Mouse (Mus musculus): ENCODE results near the gene Eif3a. TPM values are rescaled to one million over a fixed set of nuclear protein-coding genes. Genes with fewer than 3 reads are reported as not detected.
A peak's percentile ranks its signal among the peaks of the same experiment; 100 is the strongest.

Eif3a gene
- total RNA-seq (2015; ENCODE audit: low replicate concordance) (139 and 168 TPM in 2 replicates), total RNA-seq (2017; ENCODE audit: low replicate concordance) (174 and 187 TPM in 2 replicates)

DNA sequence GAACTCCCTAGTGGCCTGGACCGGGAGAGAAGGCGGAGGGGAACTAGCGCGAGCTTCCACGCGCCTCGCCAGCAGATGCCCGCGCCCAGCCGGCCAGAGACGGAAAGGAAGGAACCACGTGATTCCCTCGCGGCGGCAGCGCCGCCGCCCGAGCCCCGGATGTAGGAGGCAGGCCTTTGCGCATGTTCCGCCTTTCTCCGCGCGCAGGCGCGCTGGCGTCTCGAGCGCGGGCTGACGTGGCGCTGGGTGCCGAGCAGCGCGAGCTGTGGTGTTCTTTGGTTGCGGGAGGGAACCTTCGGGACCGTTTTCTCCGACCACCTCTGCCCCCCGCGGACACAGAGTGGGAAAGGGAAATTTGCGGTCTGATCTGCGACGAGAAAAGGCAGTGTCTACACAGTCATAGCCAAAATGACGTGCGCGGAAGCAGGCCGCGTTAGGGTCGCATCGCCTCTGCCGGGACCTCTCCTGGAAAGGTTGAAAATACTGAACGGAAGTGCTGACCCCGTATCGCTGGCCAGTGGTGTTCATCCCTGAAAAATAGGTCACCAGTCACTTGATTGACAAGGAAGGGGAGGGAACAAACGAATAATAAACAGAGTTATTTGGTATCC lies at the start of gene Eif3a:
Gene Eif3a, minus strand, starts transcription at position 108 of the 611 bp plus-strand sequence.
- peak; percentile 90 for ATAC-seq (replicated peaks; ENCODE audit: low FRiP score, poor library complexity, severe bottlenecking)

GRCm38 (mm10) chr19:60837747-60838146 lies 47.3 kb upstream of the Eif3a start:
- peak; percentile 85 for ATAC-seq (replicated peaks; ENCODE audit: low FRiP score, poor library complexity, severe bottlenecking)

DNA sequence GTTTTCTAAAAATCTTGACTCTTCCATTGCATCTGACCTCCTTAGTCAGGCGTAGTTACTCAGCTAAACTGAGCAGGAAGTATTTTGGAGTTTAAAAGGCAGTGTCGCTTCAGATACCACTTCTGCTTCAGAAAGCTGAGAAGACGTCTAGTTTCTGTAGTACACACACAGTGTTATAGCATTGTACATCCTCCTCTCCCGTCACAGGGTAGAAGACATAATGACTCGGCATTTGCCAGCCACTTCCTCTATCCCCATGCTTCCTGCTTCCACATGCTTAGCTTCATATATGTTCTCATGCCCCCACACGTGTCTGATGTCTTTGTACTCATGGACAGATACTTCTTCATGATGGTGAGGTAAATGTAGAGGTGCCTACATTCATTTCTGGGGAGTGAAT lies 28.2 kb upstream of the Eif3a start:
- no peak for ATAC-seq (replicated peaks; ENCODE audit: low FRiP score, poor library complexity, severe bottlenecking)

- ATAC-seq (replicated peaks; ENCODE audit: low FRiP score, poor library complexity, severe bottlenecking) = no peak
Observed at GRCm38 (mm10) chr19:60813133-60813532, 22.7 kb upstream of the Eif3a start.

GRCm38 (mm10) chr19:60812036-60812389 lies 21.6 kb upstream of the Eif3a start:
- peak; percentile 47 for ATAC-seq (replicated peaks; ENCODE audit: low FRiP score, poor library complexity, severe bottlenecking)

DNA sequence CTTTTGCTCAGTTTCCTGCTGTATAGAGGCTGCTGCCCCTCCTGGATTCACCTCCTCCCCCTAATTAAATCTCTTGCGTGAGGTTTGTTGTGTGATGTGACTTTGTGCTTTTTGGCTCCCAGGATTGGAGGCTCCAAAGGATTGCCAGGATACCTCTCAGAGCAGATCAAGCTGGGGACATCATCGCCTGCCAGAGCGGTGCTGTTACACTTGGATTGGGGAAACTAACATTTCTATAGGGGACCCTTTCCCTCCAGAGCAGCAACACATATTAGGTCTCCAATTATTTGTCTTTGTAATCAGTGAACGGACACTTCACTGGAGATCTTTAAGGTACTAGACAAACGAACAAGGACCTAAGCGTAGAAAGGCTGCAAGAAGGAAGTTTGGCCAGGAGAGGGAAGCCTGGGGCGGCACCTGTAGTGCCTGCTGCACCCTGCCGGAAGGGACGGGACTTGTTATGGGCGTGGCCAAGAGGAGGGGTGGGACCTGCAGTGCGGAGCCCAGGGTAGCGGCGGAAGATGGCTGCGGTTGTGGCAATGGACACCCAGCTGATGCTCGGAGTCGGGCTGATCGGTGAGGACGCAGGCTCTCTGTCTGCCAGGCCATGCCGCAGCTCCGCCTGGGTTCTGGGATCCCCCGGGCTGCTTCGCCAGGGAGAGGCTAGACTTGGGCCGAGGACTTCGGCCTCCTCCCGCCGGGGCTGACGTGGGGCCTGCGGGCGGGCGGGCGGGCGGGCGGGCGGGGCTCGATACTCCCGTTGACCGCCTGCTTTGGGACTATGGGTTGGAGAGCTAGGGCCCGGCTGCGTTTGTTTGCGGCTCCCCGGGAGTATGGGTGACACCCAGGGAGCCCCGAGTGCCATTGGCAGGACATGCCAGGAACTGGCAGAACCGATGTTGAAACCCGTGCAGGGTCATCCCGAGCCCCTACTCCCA lies 20.9 kb upstream of the Eif3a start, which contains the start of gene Fam45a:
Gene Fam45a, plus strand, starts transcription at position 488 of the 938 bp plus-strand sequence.
- ATAC-seq (replicated peaks; ENCODE audit: low FRiP score, poor library complexity, severe bottlenecking) = peak; percentile 99

DNA sequence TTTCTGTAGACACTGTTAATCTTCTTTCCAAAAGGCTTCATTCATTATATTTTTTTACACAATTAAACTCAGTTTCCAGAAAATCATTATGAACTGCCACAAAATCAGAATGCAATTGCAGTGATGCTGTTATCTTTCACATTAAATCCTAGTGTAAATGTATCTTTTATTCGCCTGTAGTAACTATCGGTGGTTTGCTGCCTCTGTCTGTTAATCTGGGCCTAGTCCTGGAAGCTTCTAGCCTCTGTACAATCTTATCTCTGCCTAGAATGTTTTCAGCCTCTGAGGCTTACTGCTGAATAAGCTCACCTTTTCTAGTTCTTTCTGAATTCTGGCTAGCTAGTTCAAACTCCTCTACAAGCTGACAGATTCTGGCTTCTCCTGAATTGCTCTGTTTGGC lies 19.5 kb upstream of the Eif3a start:
- no peak for ATAC-seq (replicated peaks; ENCODE audit: low FRiP score, poor library complexity, severe bottlenecking)

GRCm38 (mm10) chr19:60804903-60805302 lies 14.4 kb upstream of the Eif3a start:
- ATAC-seq (replicated peaks; ENCODE audit: low FRiP score, poor library complexity, severe bottlenecking) = no peak

DNA sequence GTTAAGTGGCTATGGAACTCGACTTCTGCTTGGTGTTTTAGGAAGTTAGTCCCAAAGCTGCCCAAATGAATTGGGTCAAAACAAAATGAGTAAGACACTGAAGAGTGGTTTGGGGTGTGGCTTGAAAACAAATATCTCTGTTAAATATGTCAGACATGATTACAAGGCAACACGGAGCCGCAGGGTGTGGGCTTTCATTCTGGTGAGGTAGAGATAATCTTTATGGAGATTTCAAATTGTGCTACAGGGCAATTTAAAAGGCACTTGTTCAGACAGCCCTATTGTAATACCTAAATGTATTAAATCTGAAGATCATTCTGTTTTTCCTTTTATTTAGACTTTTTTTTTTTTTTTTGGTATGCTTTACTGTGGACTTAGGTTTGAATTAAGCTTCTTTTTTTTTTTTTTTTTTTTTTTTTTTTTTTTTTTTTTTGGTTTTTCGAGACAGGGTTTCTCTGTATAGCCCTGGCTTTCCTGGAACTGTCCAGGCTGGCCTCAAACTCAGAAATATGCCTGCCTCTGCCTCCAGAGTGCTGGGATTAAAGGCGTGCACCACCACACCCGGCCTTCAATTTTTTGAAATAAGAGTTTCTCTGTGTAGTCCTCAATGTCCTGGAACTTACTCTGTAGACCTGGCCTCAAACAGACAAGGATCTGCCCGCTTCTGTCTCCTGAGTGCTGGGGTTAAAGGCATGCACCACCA lies 9.6 kb upstream of the Eif3a start:
- peak; percentile 88 for ATAC-seq (replicated peaks; ENCODE audit: low FRiP score, poor library complexity, severe bottlenecking)

- no peak for ATAC-seq (replicated peaks; ENCODE audit: low FRiP score, poor library complexity, severe bottlenecking)
Observed at GRCm38 (mm10) chr19:60797415-60797814, 7.0 kb upstream of the Eif3a start.

DNA sequence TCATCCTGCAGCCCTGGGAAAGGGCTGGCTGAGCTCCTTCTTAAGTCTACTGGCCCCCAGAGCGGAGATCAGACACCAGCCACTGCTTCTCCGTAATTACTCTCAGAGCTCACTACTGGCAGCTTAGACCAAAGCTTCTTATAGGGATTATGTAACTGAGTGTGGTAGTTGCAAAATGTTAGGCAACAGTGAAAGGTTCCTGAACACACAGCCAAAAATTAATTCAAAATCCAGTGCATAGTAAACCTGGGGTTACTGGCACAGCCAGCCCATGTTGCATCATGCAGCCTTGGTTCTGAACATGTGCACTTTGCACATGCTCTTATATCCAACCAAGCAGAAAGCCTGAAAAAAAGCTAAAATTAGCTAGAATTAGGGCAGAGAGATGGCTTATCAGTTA lies 4.8 kb upstream of the Eif3a start:
- ATAC-seq (replicated peaks; ENCODE audit: low FRiP score, poor library complexity, severe bottlenecking) = no peak

- no peak for ATAC-seq (replicated peaks; ENCODE audit: low FRiP score, poor library complexity, severe bottlenecking)
Observed at GRCm38 (mm10) chr19:60793170-60793707, 2.8 kb upstream of the Eif3a start.

GRCm38 (mm10) chr19:60791164-60791563 lies 706 bp upstream of the Eif3a start:
- ATAC-seq (replicated peaks; ENCODE audit: low FRiP score, poor library complexity, severe bottlenecking) = no peak

DNA sequence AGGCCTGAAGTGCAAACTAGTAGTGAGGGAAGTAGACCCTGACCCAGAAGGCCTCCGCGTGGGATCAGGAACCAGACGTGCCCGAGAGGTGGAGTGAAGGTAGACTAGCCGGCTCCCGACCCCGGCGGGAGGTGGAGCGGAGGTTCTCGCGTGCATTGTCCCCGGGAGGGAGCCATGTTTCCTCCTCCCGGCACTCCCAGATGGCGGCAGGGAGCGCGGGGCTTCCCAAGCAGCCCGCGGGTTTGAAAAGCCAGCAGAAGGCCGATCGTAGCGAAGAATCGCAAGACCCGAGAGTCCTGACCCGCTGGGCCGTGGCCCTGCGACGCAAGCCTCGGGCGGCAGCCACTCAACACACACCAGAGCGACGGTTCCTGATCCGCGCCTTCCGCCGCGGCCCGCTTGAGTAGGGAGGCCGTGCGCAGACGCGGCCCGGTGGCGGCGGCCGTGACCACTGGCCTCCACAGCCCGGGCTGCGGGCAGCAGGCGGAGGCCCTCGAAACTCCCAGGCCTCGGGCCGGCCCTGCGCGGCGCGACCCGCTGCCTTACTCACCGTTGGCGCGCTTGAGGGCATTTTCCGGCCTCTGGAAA lies 445 bp downstream of the Eif3a start:
- peak; percentile 65 for ATAC-seq (replicated peaks; ENCODE audit: low FRiP score, poor library complexity, severe bottlenecking)

- no peak for ATAC-seq (replicated peaks; ENCODE audit: low FRiP score, poor library complexity, severe bottlenecking)
Observed at GRCm38 (mm10) chr19:60789452-60789851, 1.0 kb downstream of the Eif3a start.

GRCm38 (mm10) chr19:60788214-60788960 lies 2.1 kb downstream of the Eif3a start:
- ATAC-seq (replicated peaks; ENCODE audit: low FRiP score, poor library complexity, severe bottlenecking) = no peak

- no peak for ATAC-seq (replicated peaks; ENCODE audit: low FRiP score, poor library complexity, severe bottlenecking)
Observed at GRCm38 (mm10) chr19:60787465-60788150, 2.9 kb downstream of the Eif3a start.

DNA sequence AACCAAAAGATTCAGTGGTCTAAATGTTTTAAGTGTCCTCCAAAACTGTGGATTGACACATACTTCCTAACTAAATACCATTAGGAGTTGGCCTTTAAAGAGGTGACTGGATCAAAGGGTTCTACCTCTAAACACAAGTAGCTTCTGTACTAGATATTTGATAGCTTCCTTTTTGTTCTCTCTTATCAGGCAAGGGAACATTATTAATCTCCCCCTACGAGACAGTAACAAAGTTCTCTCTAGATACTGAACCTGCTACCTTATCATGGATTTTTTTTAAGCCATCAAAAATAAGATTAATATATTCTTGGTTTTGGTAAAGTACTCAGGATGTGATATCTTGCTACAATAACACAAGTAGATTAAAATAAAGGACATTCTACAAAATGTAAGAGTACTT lies 5.7 kb downstream of the Eif3a start:
- no peak for ATAC-seq (replicated peaks; ENCODE audit: low FRiP score, poor library complexity, severe bottlenecking)

GRCm38 (mm10) chr19:60782034-60782433 lies 8.4 kb downstream of the Eif3a start:
- no peak for ATAC-seq (replicated peaks; ENCODE audit: low FRiP score, poor library complexity, severe bottlenecking)
